Mouse (Mus musculus) embryonic facial prominence, embryonic 11.5 days (tissue): Measurements from ENCODE around the gene Smc3. TPM values are rescaled to one million over a fixed set of nuclear protein-coding genes. Genes with fewer than 3 reads are reported as not detected.

Source experiments
- ATAC-seq: fragments of 200-750 bp; cut with Nextera tagmentation; replicated peaks from 2 replicates; pipeline ENCODE4 v1.8.0; 2017; ENCODE audit warnings: low read depth; ENCODE audit not compliant: insufficient number of reproducible peaks, low FRiP score, low TSS enrichment
- DNase-seq: peaks from one replicate; pipeline ENCODE4 v3.0.0-alpha.2; 2015; ENCODE audit warnings: low spot score
- H3K27ac ChIP-seq: fragments of 300-500 bp; sonication (generic); replicated peaks from 2 replicates; pipeline ENCODE4 v1.5.1; 2014; ENCODE audit warnings: mild to moderate bottlenecking, low read depth, low read length, control low read depth
- H3K27me3 ChIP-seq: fragments of 300-500 bp; sonication (generic); 2 replicates; pipeline ENCODE4 v1.6.1; 2014; ENCODE audit warnings: mild to moderate bottlenecking, low read length, moderate library complexity, mixed read lengths; ENCODE audit not compliant: control insufficient read depth, insufficient read depth
- H3K36me3 ChIP-seq: fragments of 300-500 bp; sonication (generic); replicated peaks from 2 replicates; pipeline ENCODE4 v1.6.1; 2014; ENCODE audit warnings: low read depth, mild to moderate bottlenecking, low read length, moderate library complexity, mixed read lengths; ENCODE audit not compliant: control insufficient read depth, insufficient read depth
- H3K4me1 ChIP-seq: fragments of 300-500 bp; sonication (generic); 2 replicates; pipeline ENCODE4 v1.6.1; 2014; ENCODE audit warnings: low read length, mixed read lengths; ENCODE audit not compliant: control insufficient read depth, insufficient read depth
- H3K4me2 ChIP-seq: fragments of 300-500 bp; sonication (generic); 2 replicates; pipeline ENCODE4 v1.6.1; 2014; ENCODE audit warnings: low read depth, mild to moderate bottlenecking, control low read depth, low read length, moderate library complexity
- H3K4me3 ChIP-seq: fragments of 300-500 bp; sonication (generic); 2 replicates; pipeline ENCODE4 v1.5.1; 2014; ENCODE audit warnings: low read depth, low read length, control low read depth
- H3K9ac ChIP-seq: fragments of 300-500 bp; sonication (generic); replicated peaks from 2 replicates; pipeline ENCODE4 v1.6.1; 2014; ENCODE audit warnings: mild to moderate bottlenecking, control low read depth, low read length
- H3K9me3 ChIP-seq: fragments of 300-500 bp; sonication (generic); replicated peaks from 2 replicates; pipeline ENCODE4 v1.6.1; 2016; ENCODE audit warnings: mild to moderate bottlenecking, low read length, inconsistent platforms, mixed read lengths; ENCODE audit not compliant: control insufficient read depth
- WGBS: fragments of 180-500 bp; shearing (Covaris S2); extraction: QIAGEN DNeasy Blood & Tissue Kit; methylation state at CpG from one replicate; pipeline ENCODE4 v1.1.7; 2014; 5-methylcytosine and 5-hydroxymethylcytosine counted together
- polyA plus RNA-seq: library from polyadenylated mRNA; unstranded; fragments of >200 nt; fragmentation: Nextera tagmentation; extraction: Ambion mirVana; gene quantifications from 2 replicates; pipeline ENCODE4 v1.2.1, GENCODE M21; 2014

Smc3 gene
- polyA plus RNA-seq, 1 experiment from 2014 or later, result 103 TPM

DNA sequence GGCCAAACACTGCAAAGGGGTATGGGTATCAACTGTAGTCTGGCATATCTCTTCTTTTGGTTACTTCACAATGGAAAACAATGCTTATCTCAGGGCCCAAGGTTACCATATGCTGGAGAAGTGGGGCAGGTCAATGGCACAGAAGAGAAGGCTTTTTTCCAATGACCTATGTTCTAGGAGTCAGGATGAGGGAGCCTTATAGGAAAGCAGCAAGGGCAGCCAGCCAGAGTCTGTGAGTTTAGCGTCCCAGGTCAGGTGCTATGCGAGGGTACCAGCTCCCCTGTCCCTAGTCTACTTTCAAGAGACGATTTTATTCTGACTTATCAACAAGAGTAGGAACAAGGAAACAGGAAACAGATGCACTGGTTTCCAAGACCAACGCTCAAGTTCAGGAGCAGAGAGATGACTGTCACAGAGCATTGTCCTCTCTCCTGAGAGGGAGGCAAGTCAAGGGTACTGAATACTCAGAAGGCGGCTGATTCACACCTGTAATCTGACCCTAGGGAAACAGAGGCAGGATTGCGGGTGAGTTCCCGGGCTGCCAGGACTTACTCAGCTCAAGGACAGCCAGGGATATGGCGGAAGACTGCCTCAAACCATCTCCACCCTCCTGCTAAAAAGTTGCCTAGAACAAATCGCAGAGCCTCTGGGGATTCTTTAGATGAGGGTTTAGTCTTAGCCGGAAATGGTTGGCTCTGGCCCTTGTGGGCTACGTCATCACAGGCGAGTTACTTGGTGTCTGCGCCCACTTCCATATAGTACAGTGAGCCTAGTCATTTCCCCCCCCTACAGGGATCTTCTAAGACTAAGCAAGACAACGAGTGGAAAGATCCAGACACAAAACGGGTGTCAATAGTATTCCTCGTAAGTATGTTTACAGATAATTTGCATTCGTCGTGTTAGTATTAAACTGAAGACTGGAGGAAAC, 28.4 kb upstream of the Smc3 start:
- 76% methylated on average over 18 of the region's 18 CpGs for WGBS

DNA sequence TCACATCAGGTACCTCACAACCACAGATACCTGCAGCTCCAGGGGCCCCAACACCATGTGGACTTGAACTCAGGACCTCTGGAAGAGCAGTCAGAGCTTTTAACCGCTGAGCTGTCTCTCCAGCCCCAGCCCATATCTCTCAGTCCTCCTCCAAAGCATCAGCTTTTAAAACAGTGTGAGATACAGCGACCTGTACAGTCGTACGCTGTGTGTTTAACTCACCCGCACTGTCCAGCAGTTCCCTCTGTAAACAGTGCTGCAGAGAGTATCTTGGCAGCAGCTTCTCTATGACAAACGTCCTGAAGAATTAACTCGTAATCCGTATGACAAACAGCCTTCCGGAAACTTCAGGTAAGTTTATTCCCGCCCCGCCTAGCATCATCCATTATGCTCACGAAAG, 27.6 kb upstream of the Smc3 start:
- ATAC-seq, result no peak
- 84% methylated on average over 12 of the region's 12 CpGs for WGBS
- no peak for DNase-seq

More for the DNA sequence above, 28.4 kb upstream of the Smc3 start:
- Histone ChIP-seq H3K4me1 (no peaks in the 10 kb centered on the region), H3K4me2 (no peak overlapping the region), H3K36me3 (no peaks in the 10 kb centered on the region), H3K27ac (no peak overlapping the region), H3K4me3 (no peak overlapping the region), H3K27me3 (no peaks in the 10 kb centered on the region), H3K9ac (no peak overlapping the region), H3K9me3 (no peaks in the 10 kb centered on the region)
- ATAC-seq (no peak), DNase-seq (no peak)

DNA sequence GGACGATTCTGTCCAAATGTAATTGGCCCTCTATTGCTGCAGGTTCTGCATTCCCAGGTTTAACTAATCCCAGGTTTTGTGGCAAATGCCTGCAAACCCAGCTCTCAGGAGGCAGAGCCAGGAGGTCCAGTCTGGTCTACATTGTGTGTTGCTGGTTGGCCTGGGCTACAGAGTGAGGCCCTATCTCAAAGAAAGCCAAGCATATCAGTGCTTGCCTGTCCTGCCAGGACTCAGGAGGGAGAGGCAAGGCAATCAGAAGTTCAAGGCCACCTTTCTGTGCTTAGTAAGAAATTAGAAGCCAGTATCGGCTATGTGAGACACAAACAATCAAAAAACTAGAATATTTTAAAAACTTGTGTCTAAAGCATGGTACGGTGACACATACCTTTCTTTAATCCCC, 27.0 kb upstream of the Smc3 start:
- no peaks in the 10 kb centered on the region for H3K27me3 ChIP-seq
- H3K9me3 ChIP-seq, result no peaks in the 10 kb centered on the region
- H3K27ac ChIP-seq, result no peak overlapping the region
- no peaks in the 10 kb centered on the region for H3K36me3 ChIP-seq
- no peak overlapping the region for H3K4me3 ChIP-seq
- WGBS, result 90% methylated on average over 3 of the region's 3 CpGs
- H3K4me2 ChIP-seq, result no peak overlapping the region
- H3K9ac ChIP-seq, result no peak overlapping the region
- no peaks in the 10 kb centered on the region for H3K4me1 ChIP-seq
- DNase-seq, result no peak
- ATAC-seq, result no peak

More for the DNA sequence above, 27.6 kb upstream of the Smc3 start:
- H3K4me3 ChIP-seq, result no peak overlapping the region
- H3K27ac ChIP-seq, result no peak overlapping the region
- no peaks in the 10 kb centered on the region for H3K36me3 ChIP-seq
- no peaks in the 10 kb centered on the region for H3K27me3 ChIP-seq
- no peak overlapping the region for H3K4me2 ChIP-seq
- H3K9me3 ChIP-seq, result no peaks in the 10 kb centered on the region
- H3K9ac ChIP-seq, result no peak overlapping the region
- no peaks in the 10 kb centered on the region for H3K4me1 ChIP-seq

DNA sequence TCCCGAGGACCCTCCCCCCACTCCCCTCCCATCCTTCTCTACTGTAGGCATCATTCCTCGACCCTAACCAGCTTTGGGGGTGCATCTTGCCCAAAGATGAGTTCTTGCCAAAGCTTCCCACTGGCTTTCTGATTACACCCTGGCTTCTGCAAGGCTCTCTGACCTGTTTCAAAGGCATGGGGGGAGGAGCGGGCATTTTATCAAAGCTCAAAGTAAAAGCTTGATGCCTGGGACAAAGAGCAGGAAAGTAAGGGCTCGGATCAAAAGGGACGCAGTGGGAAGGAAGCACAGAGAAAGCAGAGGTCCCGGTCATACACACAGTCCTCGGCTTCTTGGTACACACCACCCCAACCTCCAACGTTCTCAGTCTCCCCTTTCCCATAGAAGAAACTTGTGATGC, 26.1 kb upstream of the Smc3 start:
- H3K27me3 ChIP-seq, result no peaks in the 10 kb centered on the region
- no peaks in the 10 kb centered on the region for H3K4me1 ChIP-seq
- no peak overlapping the region for H3K4me2 ChIP-seq
- DNase-seq (no peak), ATAC-seq (no peak)
- H3K4me3 ChIP-seq, result no peak overlapping the region
- H3K27ac ChIP-seq, result no peak overlapping the region
- H3K9me3 ChIP-seq, result no peaks in the 10 kb centered on the region
- H3K36me3 ChIP-seq, result no peaks in the 10 kb centered on the region
- 62% methylated on average over 8 of the region's 8 CpGs for WGBS
- H3K9ac ChIP-seq, result no peak overlapping the region

DNA sequence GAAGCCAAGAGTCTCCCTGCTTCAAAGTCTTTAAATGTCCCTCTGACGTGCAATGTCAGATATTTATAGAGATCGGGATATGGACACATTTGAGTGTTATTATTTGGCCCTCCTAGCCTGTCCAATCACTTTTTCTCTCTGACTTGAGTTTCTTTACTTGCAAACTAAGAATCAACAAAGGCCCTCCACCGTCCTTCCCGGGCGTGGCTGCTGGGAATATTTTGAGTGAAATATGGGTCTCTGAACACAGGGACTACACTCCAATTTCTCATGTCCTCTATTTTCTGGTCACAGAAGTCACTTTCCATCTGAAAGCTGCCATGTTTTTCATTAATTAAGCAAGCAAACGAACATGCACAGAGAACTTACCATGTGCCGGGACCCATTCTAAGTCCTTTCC, 25.7 kb upstream of the Smc3 start:
- Histone ChIP-seq H3K27me3 (no peaks in the 10 kb centered on the region), H3K27ac (no peak overlapping the region), H3K9me3 (no peaks in the 10 kb centered on the region), H3K9ac (no peak overlapping the region), H3K4me1 (no peaks in the 10 kb centered on the region), H3K36me3 (no peaks in the 10 kb centered on the region), H3K4me2 (no peak overlapping the region), H3K4me3 (no peak overlapping the region)
- DNase-seq (no peak), ATAC-seq (no peak)
- WGBS, result 85% methylated on average over 7 of the region's 7 CpGs

DNA sequence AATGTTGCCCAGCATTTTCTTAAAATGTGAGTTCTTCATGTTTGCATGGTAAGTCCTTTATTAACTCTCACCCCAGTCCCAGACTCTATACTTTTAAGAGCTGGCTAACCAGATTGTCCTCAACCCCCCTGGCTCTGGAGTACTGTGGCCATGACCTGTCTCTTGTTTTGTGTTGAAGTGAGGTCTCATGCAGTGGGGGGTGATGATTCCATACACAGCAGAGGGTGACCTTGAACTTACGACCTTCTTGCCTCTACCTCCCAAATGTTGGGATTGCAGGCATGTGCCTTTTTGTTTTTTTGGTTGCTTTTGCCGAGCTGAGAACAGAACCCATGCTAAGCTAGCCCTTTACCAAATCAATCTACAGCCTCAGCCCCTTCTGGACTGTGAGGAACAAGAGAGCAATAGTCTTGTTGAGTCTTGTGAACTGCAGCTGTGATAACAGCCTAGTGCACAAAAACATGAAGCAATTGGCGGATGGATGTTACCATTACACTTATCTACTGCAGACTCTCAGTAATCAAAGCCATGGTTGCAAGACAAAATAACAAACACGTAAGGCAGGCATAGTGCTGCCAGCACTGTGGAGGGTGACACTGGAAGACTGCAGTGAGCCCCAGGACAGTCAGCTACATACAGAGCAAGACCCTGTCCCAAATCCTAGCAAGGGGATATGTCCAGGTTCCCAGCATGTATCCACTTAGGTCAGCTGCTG, 24.7 kb upstream of the Smc3 start:
- Histone ChIP-seq H3K4me3 (no peak overlapping the region), H3K4me2 (no peak overlapping the region), H3K27ac (no peak overlapping the region), H3K36me3 (no peaks in the 10 kb centered on the region), H3K9ac (no peak overlapping the region), H3K27me3 (no peaks in the 10 kb centered on the region), H3K9me3 (no peaks in the 10 kb centered on the region), H3K4me1 (no peaks in the 10 kb centered on the region)
- no peak for DNase-seq
- 70% methylated on average over 4 of the region's 4 CpGs for WGBS
- no peak for ATAC-seq

DNA sequence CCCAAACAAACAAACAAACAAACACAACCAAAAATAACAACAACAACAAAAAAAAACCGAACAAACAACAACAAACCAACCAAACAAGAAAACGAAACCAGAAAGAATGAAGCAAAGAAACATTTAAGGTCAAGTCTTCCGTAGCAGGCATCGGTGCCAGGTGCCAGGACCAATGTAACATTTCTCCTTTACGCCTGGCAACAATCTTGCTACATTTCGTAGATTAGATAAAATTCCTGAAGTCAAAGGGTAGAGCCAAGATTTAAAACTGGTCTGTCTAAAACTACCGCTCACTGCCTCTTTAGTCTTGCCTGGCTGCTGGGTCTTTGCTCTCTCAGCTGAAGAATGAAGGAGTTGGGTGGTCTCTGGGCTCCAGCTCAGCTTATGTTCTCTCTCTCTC, 24.1 kb upstream of the Smc3 start:
- H3K4me3 ChIP-seq, result no peak overlapping the region
- H3K4me1 ChIP-seq, result no peaks in the 10 kb centered on the region
- no peak overlapping the region for H3K4me2 ChIP-seq
- no peak for DNase-seq
- 90% methylated on average over 7 of the region's 7 CpGs for WGBS
- H3K36me3 ChIP-seq, result no peaks in the 10 kb centered on the region
- H3K27ac ChIP-seq, result no peak overlapping the region
- no peak overlapping the region for H3K9ac ChIP-seq
- H3K27me3 ChIP-seq, result no peaks in the 10 kb centered on the region
- ATAC-seq, result no peak
- no peaks in the 10 kb centered on the region for H3K9me3 ChIP-seq
